Mouse (Mus musculus): ENCODE results near the gene Camk2b. TPM values are rescaled to one million over a fixed set of nuclear protein-coding genes. Genes with fewer than 3 reads are reported as not detected.

Camk2b gene
- polyA plus RNA-seq, 1 experiment = 479 TPM

DNA sequence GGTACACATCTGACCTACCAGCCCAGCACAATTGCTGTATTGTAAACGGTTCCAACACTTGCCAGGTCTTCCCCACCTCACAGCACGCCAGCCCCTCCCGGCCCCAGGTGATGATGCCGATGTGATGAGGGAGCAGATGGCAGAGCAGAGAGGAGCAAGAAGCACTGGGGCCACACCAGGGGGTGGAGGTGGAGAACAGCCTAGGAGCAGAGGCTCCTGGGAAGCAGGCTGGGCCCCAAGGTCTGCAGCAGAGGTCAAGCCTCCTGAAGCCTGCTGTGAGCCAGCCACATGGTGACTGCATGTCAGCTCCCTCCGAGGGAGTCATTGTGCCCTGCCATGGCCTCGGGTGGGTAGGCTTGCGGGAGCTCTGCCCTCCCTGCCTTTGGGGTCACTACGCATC lies 85.6 kb downstream of the Camk2b start:
- Histone ChIP-seq H3K4me1 (ENCODE audit: control insufficient read depth, insufficient read depth, low read length) (peaks cover 69% of the 10 kb centered on the region), H3K27ac (ENCODE audit: insufficient read depth, low read length) (peak overlapping the region; percentile 40), H3K4me3 (replicated peaks; ENCODE audit: insufficient read depth, low read depth, low read length) (no peak overlapping the region), H3K27me3 (ENCODE audit: control insufficient read depth, insufficient read depth, low read length) (no peaks in the 10 kb centered on the region)
- 33% methylated on average over 8 of the region's 8 CpGs for WGBS
- peak in 1 of 2 experiments; percentile 57 for DNase-seq
- TF ChIP-seq CTCF (IDR thresholded peaks at IDR 0.05; ENCODE audit: borderline replicate concordance, insufficient read depth, low read depth, low read length) (no peak), POLR2A (IDR thresholded peaks at IDR 0.05; ENCODE audit: borderline replicate concordance, insufficient read depth, low read length) (no peak)

DNA sequence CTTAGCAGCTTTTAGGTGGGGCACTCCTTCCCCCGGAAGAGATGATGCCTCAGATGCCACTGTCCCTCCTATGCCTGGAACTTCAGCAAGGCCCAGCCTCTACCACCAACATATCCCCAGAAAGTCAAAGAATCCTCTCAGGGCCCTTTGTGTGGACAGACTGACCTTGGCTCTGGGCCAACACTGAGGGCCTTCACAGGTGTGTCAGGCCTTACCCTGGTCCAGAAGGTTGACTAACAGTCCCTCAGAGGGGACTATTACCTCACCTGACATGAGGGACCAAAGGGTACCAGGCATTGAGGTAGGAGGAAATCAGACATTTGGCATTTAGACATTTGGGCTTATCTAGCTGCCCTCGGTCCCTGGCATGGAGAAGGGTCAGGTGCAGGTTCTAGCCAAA lies 86.1 kb downstream of the Camk2b start:
- no peak for TF ChIP-seq CTCF (IDR thresholded peaks at IDR 0.05; ENCODE audit: borderline replicate concordance, insufficient read depth, low read depth, low read length)
- TF ChIP-seq POLR2A (IDR thresholded peaks at IDR 0.05; ENCODE audit: borderline replicate concordance, insufficient read depth, low read length) = no peak
- 0 out of 2 replicates have a peak overlapping the region, but pooled peaks have one; percentile 40 for H3K27ac ChIP-seq (ENCODE audit: insufficient read depth, low read length)
- 56% methylated on average over 2 of the region's 2 CpGs for WGBS

GRCm38 (mm10) chr11:5979088-5979487 lies 87.1 kb downstream of the Camk2b start:
- peaks cover 57% of the 10 kb centered on the region for H3K4me1 ChIP-seq (ENCODE audit: control insufficient read depth, insufficient read depth, low read length)
- no peaks in the 10 kb centered on the region for H3K27me3 ChIP-seq (ENCODE audit: control insufficient read depth, insufficient read depth, low read length)
- WGBS = 64% methylated on average over 7 of the region's 7 CpGs
- peak; percentile 55; the same call in 1 of the 2 replicates for TF ChIP-seq CTCF (IDR thresholded peaks at IDR 0.05; ENCODE audit: borderline replicate concordance, insufficient read depth, low read depth, low read length)
- TF ChIP-seq POLR2A (IDR thresholded peaks at IDR 0.05; ENCODE audit: borderline replicate concordance, insufficient read depth, low read length) = no peak
- DNase-seq = no peak
- H3K27ac ChIP-seq (ENCODE audit: insufficient read depth, low read length) = peak overlapping the region; percentile 7; the same call in 1 of the 2 replicates
- H3K4me3 ChIP-seq (replicated peaks; ENCODE audit: insufficient read depth, low read depth, low read length) = no peak overlapping the region

More for the DNA sequence above, 86.1 kb downstream of the Camk2b start:
- H3K4me1 ChIP-seq (ENCODE audit: control insufficient read depth, insufficient read depth, low read length) = peaks cover 66% of the 10 kb centered on the region
- no peaks in the 10 kb centered on the region for H3K27me3 ChIP-seq (ENCODE audit: control insufficient read depth, insufficient read depth, low read length)
- H3K4me3 ChIP-seq (replicated peaks; ENCODE audit: insufficient read depth, low read depth, low read length) = no peak overlapping the region
- DNase-seq = no peak

- TF ChIP-seq CTCF (IDR thresholded peaks at IDR 0.05; ENCODE audit: borderline replicate concordance, insufficient read depth, low read depth, low read length) (no peak), POLR2A (IDR thresholded peaks at IDR 0.05; ENCODE audit: borderline replicate concordance, insufficient read depth, low read length) (no peak)
- DNase-seq = peak in 1 of 2 experiments; percentile 62
- Histone ChIP-seq H3K4me1 (ENCODE audit: control insufficient read depth, insufficient read depth, low read length) (peaks cover 33% of the 10 kb centered on the region), H3K4me3 (replicated peaks; ENCODE audit: insufficient read depth, low read depth, low read length) (no peak overlapping the region), H3K27me3 (ENCODE audit: control insufficient read depth, insufficient read depth, low read length) (no peaks in the 10 kb centered on the region), H3K27ac (ENCODE audit: insufficient read depth, low read length) (no peak overlapping the region)
- WGBS = 8% methylated on average over 9 of the region's 9 CpGs
Measured at GRCm38 (mm10) chr11:5976106-5976505, 90.1 kb downstream of the Camk2b start.

GRCm38 (mm10) chr11:5975068-5975467 lies 91.1 kb downstream of the Camk2b start:
- H3K27ac ChIP-seq (ENCODE audit: insufficient read depth, low read length) = no peak overlapping the region
- no peak for TF ChIP-seq CTCF (IDR thresholded peaks at IDR 0.05; ENCODE audit: borderline replicate concordance, insufficient read depth, low read depth, low read length)
- TF ChIP-seq POLR2A (IDR thresholded peaks at IDR 0.05; ENCODE audit: borderline replicate concordance, insufficient read depth, low read length) = no peak
- no peak overlapping the region for H3K4me3 ChIP-seq (replicated peaks; ENCODE audit: insufficient read depth, low read depth, low read length)
- 73% methylated on average over 2 of the region's 2 CpGs for WGBS
- H3K27me3 ChIP-seq (ENCODE audit: control insufficient read depth, insufficient read depth, low read length) = no peaks in the 10 kb centered on the region
- DNase-seq = no peak
- H3K4me1 ChIP-seq (ENCODE audit: control insufficient read depth, insufficient read depth, low read length) = peaks cover 23% of the 10 kb centered on the region

GRCm38 (mm10) chr11:5974053-5974452 lies 92.1 kb downstream of the Camk2b start:
- H3K27me3 ChIP-seq (ENCODE audit: control insufficient read depth, insufficient read depth, low read length) = no peaks in the 10 kb centered on the region
- WGBS = 90% methylated on average over 6 of the region's 6 CpGs

DNA sequence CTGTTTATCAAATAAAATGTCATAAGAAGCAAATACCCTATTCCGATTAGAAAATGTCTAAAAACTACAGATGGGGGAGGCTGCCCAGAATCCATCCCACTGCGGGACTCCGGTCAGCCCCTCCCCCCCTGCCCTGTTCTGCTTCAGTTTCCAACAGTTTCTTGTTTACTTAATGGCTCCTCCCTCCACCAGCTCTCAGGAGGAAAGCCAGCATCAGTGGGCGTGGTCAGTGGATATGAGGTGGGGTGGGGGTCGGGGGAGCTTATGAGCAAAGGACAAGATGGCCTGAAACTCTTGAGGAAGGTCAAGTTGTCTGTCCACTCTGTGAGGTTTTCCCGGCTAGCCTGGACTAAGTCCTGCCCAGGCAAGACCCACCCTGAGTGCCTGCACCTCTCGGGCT lies 93.0 kb downstream of the Camk2b start:
- Histone ChIP-seq H3K27me3 (ENCODE audit: control insufficient read depth, insufficient read depth, low read length) (no peaks in the 10 kb centered on the region), H3K4me1 (ENCODE audit: control insufficient read depth, insufficient read depth, low read length) (peaks cover 14% of the 10 kb centered on the region), H3K27ac (ENCODE audit: insufficient read depth, low read length) (no peak overlapping the region), H3K4me3 (replicated peaks; ENCODE audit: insufficient read depth, low read depth, low read length) (no peak overlapping the region)
- no peak for DNase-seq
- WGBS = 57% methylated on average over 7 of the region's 7 CpGs
- TF ChIP-seq CTCF (IDR thresholded peaks at IDR 0.05; ENCODE audit: borderline replicate concordance, insufficient read depth, low read depth, low read length) (no peak), POLR2A (IDR thresholded peaks at IDR 0.05; ENCODE audit: borderline replicate concordance, insufficient read depth, low read length) (no peak)

More at GRCm38 (mm10) chr11:5974053-5974452, 92.1 kb downstream of the Camk2b start:
- no peak for DNase-seq
- no peak overlapping the region for H3K27ac ChIP-seq (ENCODE audit: insufficient read depth, low read length)
- H3K4me3 ChIP-seq (replicated peaks; ENCODE audit: insufficient read depth, low read depth, low read length) = no peak overlapping the region
- no peak for TF ChIP-seq POLR2A (IDR thresholded peaks at IDR 0.05; ENCODE audit: borderline replicate concordance, insufficient read depth, low read length)
- TF ChIP-seq CTCF (IDR thresholded peaks at IDR 0.05; ENCODE audit: borderline replicate concordance, insufficient read depth, low read depth, low read length) = no peak
- peaks cover 14% of the 10 kb centered on the region for H3K4me1 ChIP-seq (ENCODE audit: control insufficient read depth, insufficient read depth, low read length)

DNA sequence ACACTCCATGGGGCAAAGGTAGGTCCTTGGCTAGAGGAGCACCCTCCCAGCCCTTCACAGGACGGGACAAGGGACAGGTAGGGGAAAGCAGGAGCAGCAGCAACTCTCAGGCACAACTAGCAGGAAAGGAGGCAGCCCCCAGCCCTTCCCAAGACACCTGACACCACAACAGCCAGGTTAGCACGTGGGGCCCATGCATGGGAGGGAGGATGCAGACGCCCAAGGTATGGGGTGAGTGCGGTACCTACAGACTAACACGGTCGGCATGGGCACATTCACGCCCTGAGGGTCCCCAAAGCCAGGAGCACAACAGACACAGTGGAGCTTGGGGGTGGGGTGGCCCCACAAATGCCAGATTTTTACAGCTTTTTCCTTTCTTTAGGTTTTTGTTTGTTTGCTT lies 95.0 kb downstream of the Camk2b start:
- TF ChIP-seq POLR2A (IDR thresholded peaks at IDR 0.05; ENCODE audit: borderline replicate concordance, insufficient read depth, low read length) (no peak), CTCF (IDR thresholded peaks at IDR 0.05; ENCODE audit: borderline replicate concordance, insufficient read depth, low read depth, low read length) (no peak)
- H3K4me3 ChIP-seq (replicated peaks; ENCODE audit: insufficient read depth, low read depth, low read length) = no peak overlapping the region
- WGBS = 70% methylated on average over 7 of the region's 7 CpGs
- H3K4me1 ChIP-seq (ENCODE audit: control insufficient read depth, insufficient read depth, low read length) = peaks cover 9% of the 10 kb centered on the region; the same call in 1 of the 2 replicates
- H3K27ac ChIP-seq (ENCODE audit: insufficient read depth, low read length) = no peak overlapping the region
- H3K27me3 ChIP-seq (ENCODE audit: control insufficient read depth, insufficient read depth, low read length) = no peaks in the 10 kb centered on the region
- no peak for DNase-seq
